Mouse (Mus musculus): ENCODE results near the gene Rras2. TPM values are rescaled to one million over a fixed set of nuclear protein-coding genes. Genes with fewer than 3 reads are reported as not detected.

Gene Rras2
- polyA plus RNA-seq, 1 experiment from 2014 or later: 63.2 TPM

GRCm38 (mm10) chr7:114093548-114094174, 23.9 kb downstream of the Rras2 start:
- H3K4me1 ChIP-seq (ENCODE audit: control insufficient read depth in 2 of 2, insufficient read depth in 2 of 2, low read length in 2 of 2): peaks cover 22 to 69% of the 10 kb centered on the region in 2 experiments
- WGBS: 64% methylated on average over 8 of the region's 8 CpGs

DNA sequence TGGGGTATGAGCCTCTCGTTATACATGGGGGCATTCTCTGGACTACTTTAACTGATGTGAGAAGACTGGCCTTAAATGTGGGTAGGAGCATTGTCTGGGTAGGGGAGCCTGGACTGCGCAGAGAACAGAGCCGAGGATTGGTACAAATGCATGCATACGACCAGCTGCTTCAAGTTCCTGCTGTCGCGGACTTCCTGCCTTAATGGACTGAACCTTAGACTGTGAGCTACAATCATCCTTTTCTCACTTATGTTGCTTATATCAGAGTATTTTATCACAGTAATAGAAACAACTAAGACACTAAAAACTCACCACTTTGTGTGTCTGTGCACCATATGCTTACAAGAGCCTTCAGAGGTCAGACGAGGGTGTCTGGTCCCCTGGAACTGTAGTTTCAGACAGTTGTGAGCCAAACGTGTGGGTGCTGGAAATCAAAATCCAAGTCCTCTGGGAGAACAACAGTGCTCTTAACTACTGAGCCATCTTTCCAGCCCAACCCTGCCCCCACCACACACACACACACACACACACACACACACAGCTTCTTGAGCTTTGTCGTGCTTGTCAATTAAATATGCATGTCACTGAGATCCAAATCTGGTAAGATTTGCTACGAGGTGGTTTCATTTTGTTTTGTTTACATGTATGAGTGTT, 26.6 kb downstream of the Rras2 start:
- H3K4me1 ChIP-seq (ENCODE audit: control insufficient read depth in 2 of 2, insufficient read depth in 2 of 2, low read length in 2 of 2): peaks cover 33 to 78% of the 10 kb centered on the region in 2 experiments

More at GRCm38 (mm10) chr7:114093548-114094174, 23.9 kb downstream of the Rras2 start:
- no peak for ATAC-seq (ENCODE audit: insufficient number of reproducible peaks, insufficient read depth, low FRiP score, low read depth)
- no peaks in the 10 kb centered on the region for H3K36me3 ChIP-seq (ENCODE audit: control insufficient read depth, insufficient read depth, low read length)
- no peaks in the 10 kb centered on the region for H3K9me3 ChIP-seq (ENCODE audit: control insufficient read depth, low read length)
- no peak overlapping the region for H3K4me2 ChIP-seq (ENCODE audit: low read length)
- no peak overlapping the region; the same call in 1 of the 2 replicates for H3K9ac ChIP-seq (ENCODE audit: low read length)
- H3K27ac ChIP-seq (replicated peaks in 1 of 2; ENCODE audit: control insufficient read depth in 1 of 2, insufficient read depth in 1 of 2, low read depth in 2 of 2, low read length in 2 of 2): no peak overlapping the region
- no peak overlapping the region for H3K4me3 ChIP-seq (ENCODE audit: control insufficient read depth in 1 of 2, insufficient read depth in 1 of 2, low read depth in 1 of 2, low read length in 2 of 2)
- no peaks in the 10 kb centered on the region for H3K27me3 ChIP-seq (ENCODE audit: control insufficient read depth, insufficient read depth, low read length)

GRCm38 (mm10) chr7:114090231-114090630, 27.4 kb downstream of the Rras2 start:
- Histone ChIP-seq H3K27ac (replicated peaks in 1 of 2; ENCODE audit: control insufficient read depth in 1 of 2, insufficient read depth in 1 of 2, low read depth in 2 of 2, low read length in 2 of 2) (no peak overlapping the region), H3K36me3 (ENCODE audit: control insufficient read depth, insufficient read depth, low read length) (no peaks in the 10 kb centered on the region), H3K27me3 (ENCODE audit: control insufficient read depth, insufficient read depth, low read length) (no peaks in the 10 kb centered on the region), H3K9ac (ENCODE audit: low read length) (no peak overlapping the region), H3K4me1 (ENCODE audit: control insufficient read depth in 2 of 2, insufficient read depth in 2 of 2, low read length in 2 of 2) (peaks cover 31 to 70% of the 10 kb centered on the region in 2 experiments), H3K9me3 (ENCODE audit: control insufficient read depth, low read length) (no peaks in the 10 kb centered on the region), H3K4me2 (ENCODE audit: low read length) (no peak overlapping the region), H3K4me3 (ENCODE audit: control insufficient read depth in 1 of 2, insufficient read depth in 1 of 2, low read depth in 1 of 2, low read length in 2 of 2) (no peak overlapping the region)
- 73% methylated on average over 3 of the region's 3 CpGs for WGBS
- ATAC-seq (ENCODE audit: insufficient number of reproducible peaks, insufficient read depth, low FRiP score, low read depth): no peak

More for the DNA sequence above, 26.6 kb downstream of the Rras2 start:
- ATAC-seq (ENCODE audit: insufficient number of reproducible peaks, insufficient read depth, low FRiP score, low read depth): no peak
- Histone ChIP-seq H3K27ac (replicated peaks in 1 of 2; ENCODE audit: control insufficient read depth in 1 of 2, insufficient read depth in 1 of 2, low read depth in 2 of 2, low read length in 2 of 2) (no peak overlapping the region), H3K27me3 (ENCODE audit: control insufficient read depth, insufficient read depth, low read length) (no peaks in the 10 kb centered on the region), H3K9me3 (ENCODE audit: control insufficient read depth, low read length) (no peaks in the 10 kb centered on the region), H3K36me3 (ENCODE audit: control insufficient read depth, insufficient read depth, low read length) (no peaks in the 10 kb centered on the region), H3K9ac (ENCODE audit: low read length) (no peak overlapping the region), H3K4me2 (ENCODE audit: low read length) (no peak overlapping the region), H3K4me3 (ENCODE audit: control insufficient read depth in 1 of 2, insufficient read depth in 1 of 2, low read depth in 1 of 2, low read length in 2 of 2) (no peak overlapping the region)
- 73% methylated on average over 10 of the region's 10 CpGs for WGBS

DNA sequence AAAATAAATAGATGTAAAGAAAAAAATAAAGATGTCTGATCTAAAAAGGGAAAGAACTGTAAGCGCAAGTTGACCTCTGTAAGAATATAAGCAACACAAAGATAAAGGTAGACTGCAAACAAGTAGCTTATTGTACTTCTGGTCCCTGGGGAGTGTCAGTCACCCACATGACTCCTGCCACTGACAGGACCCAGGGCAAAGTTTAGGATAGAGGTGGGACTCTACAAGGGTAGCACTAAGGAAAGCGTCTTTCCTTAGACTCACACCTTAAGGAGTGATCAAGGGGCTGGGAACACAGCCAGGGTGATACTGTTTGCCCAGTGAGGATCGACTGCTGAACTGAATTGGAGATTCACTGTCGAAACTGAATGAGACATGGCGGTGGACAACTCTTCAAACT, 28.7 kb downstream of the Rras2 start:
- Histone ChIP-seq H3K27me3 (ENCODE audit: control insufficient read depth, insufficient read depth, low read length) (no peaks in the 10 kb centered on the region), H3K4me3 (ENCODE audit: control insufficient read depth in 1 of 2, insufficient read depth in 1 of 2, low read depth in 1 of 2, low read length in 2 of 2) (no peak overlapping the region), H3K9me3 (ENCODE audit: control insufficient read depth, low read length) (no peaks in the 10 kb centered on the region), H3K9ac (ENCODE audit: low read length) (no peak overlapping the region), H3K4me2 (ENCODE audit: low read length) (no peak overlapping the region), H3K36me3 (ENCODE audit: control insufficient read depth, insufficient read depth, low read length) (no peaks in the 10 kb centered on the region), H3K4me1 (ENCODE audit: control insufficient read depth in 2 of 2, insufficient read depth in 2 of 2, low read length in 2 of 2) (peaks cover 27 to 63% of the 10 kb centered on the region in 2 experiments), H3K27ac (replicated peaks in 1 of 2; ENCODE audit: control insufficient read depth in 1 of 2, insufficient read depth in 1 of 2, low read depth in 2 of 2, low read length in 2 of 2) (peak overlapping the region in 1 of 2 experiments; percentile 1; a peak in 3 of 4 replicates)
- WGBS: 31% methylated on average over 5 of the region's 5 CpGs
- no peak for ATAC-seq (ENCODE audit: insufficient number of reproducible peaks, insufficient read depth, low FRiP score, low read depth)

GRCm38 (mm10) chr7:114087986-114088385, 29.6 kb downstream of the Rras2 start:
- 41% methylated on average over 11 of the region's 11 CpGs for WGBS
- no peak for ATAC-seq (ENCODE audit: insufficient number of reproducible peaks, insufficient read depth, low FRiP score, low read depth)
- Histone ChIP-seq H3K9ac (ENCODE audit: low read length) (peak overlapping the region; percentile 8; the same call in 1 of the 2 replicates), H3K27me3 (ENCODE audit: control insufficient read depth, insufficient read depth, low read length) (no peaks in the 10 kb centered on the region), H3K9me3 (ENCODE audit: control insufficient read depth, low read length) (no peaks in the 10 kb centered on the region), H3K4me1 (ENCODE audit: control insufficient read depth in 2 of 2, insufficient read depth in 2 of 2, low read length in 2 of 2) (peaks cover 27 to 56% of the 10 kb centered on the region in 2 experiments), H3K4me2 (ENCODE audit: low read length) (0 out of 2 replicates have a peak overlapping the region, but pooled peaks have one; percentile 21), H3K4me3 (ENCODE audit: control insufficient read depth in 1 of 2, insufficient read depth in 1 of 2, low read depth in 1 of 2, low read length in 2 of 2) (no peak overlapping the region), H3K27ac (replicated peaks in 1 of 2; ENCODE audit: control insufficient read depth in 1 of 2, insufficient read depth in 1 of 2, low read depth in 2 of 2, low read length in 2 of 2) (peak overlapping the region in 1 of 2 experiments; percentile 1; a peak in 1 of 4 replicates), H3K36me3 (ENCODE audit: control insufficient read depth, insufficient read depth, low read length) (no peaks in the 10 kb centered on the region)

- no peaks in the 10 kb centered on the region for H3K9me3 ChIP-seq (ENCODE audit: control insufficient read depth, low read length)
- no peaks in the 10 kb centered on the region for H3K36me3 ChIP-seq (ENCODE audit: control insufficient read depth, insufficient read depth, low read length)
- peaks cover 30 to 59% of the 10 kb centered on the region in 2 experiments for H3K4me1 ChIP-seq (ENCODE audit: control insufficient read depth in 2 of 2, insufficient read depth in 2 of 2, low read length in 2 of 2)
- H3K27me3 ChIP-seq (ENCODE audit: control insufficient read depth, insufficient read depth, low read length): no peaks in the 10 kb centered on the region
- H3K4me3 ChIP-seq (ENCODE audit: control insufficient read depth in 1 of 2, insufficient read depth in 1 of 2, low read depth in 1 of 2, low read length in 2 of 2): no peak overlapping the region
- WGBS: 36% methylated on average over 6 of the region's 6 CpGs
- no peak overlapping the region for H3K27ac ChIP-seq (replicated peaks in 1 of 2; ENCODE audit: control insufficient read depth in 1 of 2, insufficient read depth in 1 of 2, low read depth in 2 of 2, low read length in 2 of 2)
- no peak overlapping the region for H3K9ac ChIP-seq (ENCODE audit: low read length)
- no peak overlapping the region for H3K4me2 ChIP-seq (ENCODE audit: low read length)
- no peak for ATAC-seq (ENCODE audit: insufficient number of reproducible peaks, insufficient read depth, low FRiP score, low read depth)
Observed at GRCm38 (mm10) chr7:114087341-114087740, 30.2 kb downstream of the Rras2 start.

DNA sequence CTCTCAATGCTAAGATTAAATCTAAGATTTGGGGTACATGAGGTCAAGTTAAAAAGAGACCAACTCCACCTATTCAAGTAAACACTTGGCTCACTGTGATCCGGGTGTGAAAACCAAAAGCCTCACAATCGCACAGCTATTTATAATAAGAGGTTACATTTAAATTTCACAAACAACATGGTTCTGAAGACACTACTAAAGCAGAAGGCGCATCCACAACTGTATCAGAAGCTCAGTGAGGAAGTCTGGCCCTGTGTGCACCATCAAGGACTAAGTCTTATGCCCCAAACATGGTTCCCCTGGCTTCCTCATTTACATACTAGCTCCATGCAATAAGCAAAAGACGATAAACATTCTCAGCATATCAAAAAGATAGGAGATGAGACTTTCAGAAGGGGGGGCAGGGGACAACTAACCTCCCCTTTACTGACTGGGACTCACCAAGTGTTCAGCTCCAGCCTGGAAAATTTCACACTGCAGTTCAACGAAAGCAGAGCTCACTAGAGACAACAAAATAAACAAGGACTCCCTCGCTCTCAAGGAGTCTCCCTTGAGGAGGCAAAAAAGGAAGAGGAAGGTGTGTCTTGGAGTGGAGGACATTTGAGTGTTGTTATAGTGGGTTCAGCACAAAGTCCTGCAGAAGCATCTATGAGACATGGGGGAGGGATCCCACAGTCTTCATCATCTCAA, 31.4 kb downstream of the Rras2 start:
- H3K27me3 ChIP-seq (ENCODE audit: control insufficient read depth, insufficient read depth, low read length): no peaks in the 10 kb centered on the region
- H3K4me1 ChIP-seq (ENCODE audit: control insufficient read depth in 2 of 2, insufficient read depth in 2 of 2, low read length in 2 of 2): peaks cover 26 to 49% of the 10 kb centered on the region in 2 experiments

More for the DNA sequence above, 31.4 kb downstream of the Rras2 start:
- Histone ChIP-seq H3K4me2 (ENCODE audit: low read length) (no peak overlapping the region), H3K4me3 (ENCODE audit: control insufficient read depth in 1 of 2, insufficient read depth in 1 of 2, low read depth in 1 of 2, low read length in 2 of 2) (no peak overlapping the region), H3K9ac (ENCODE audit: low read length) (no peak overlapping the region), H3K36me3 (ENCODE audit: control insufficient read depth, insufficient read depth, low read length) (no peaks in the 10 kb centered on the region), H3K9me3 (ENCODE audit: control insufficient read depth, low read length) (no peaks in the 10 kb centered on the region), H3K27ac (replicated peaks in 1 of 2; ENCODE audit: control insufficient read depth in 1 of 2, insufficient read depth in 1 of 2, low read depth in 2 of 2, low read length in 2 of 2) (no peak overlapping the region)
- WGBS: 61% methylated on average over 6 of the region's 6 CpGs
- ATAC-seq (ENCODE audit: insufficient number of reproducible peaks, insufficient read depth, low FRiP score, low read depth): no peak

All from heart, embryonic 14.5 days (tissue).